Mouse (Mus musculus) stomach, postnatal 0 days (tissue): ENCODE results near the gene Clps.
"Not testable (repeated sequence)": the region's sequence is repeated elsewhere in the genome, so short reads cannot be mapped to it uniquely, and the experiment has no call there.

Source experiments
- CTCF ChIP-seq: IDR thresholded peaks from 2 replicates; pipeline ENCODE4 v1.5.1; 2016; ENCODE audit warnings: antibody characterized with exemption, low read depth, mild to moderate bottlenecking, moderate library complexity
- EP300 ChIP-seq: optimal IDR thresholded peaks from 2 replicates; pipeline ENCODE3; 2016; ENCODE audit warnings: antibody characterized with exemption

DNA sequence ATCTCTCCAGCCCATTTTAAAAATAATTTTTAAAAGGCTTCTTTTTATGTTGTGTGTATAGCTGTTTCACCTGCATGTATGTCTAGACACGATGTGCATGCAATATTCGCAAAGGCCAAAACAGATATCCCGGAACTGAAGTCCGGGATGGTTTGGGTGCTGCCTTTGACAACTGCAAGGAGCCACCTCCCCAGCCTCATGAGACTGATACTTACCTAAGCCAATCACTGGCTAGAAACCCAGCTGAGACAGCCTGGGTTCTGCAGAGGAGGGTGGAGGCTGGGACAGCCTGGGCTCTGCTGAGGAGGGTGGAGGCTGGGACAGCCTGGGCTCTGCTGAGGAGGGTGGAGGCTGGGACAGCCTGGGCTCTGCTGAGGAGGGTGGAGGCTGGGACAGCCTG is 6.5 kb downstream of the Clps start:
- TF ChIP-seq EP300, CTCF: not testable (repeated sequence)
